Mouse (Mus musculus) stomach, postnatal 0 days (tissue): Measurements from ENCODE around the gene Rab27a.

Source experiments
- CTCF ChIP-seq: IDR thresholded peaks from 2 replicates; pipeline ENCODE4 v1.5.1; 2016; ENCODE audit warnings: antibody characterized with exemption, low read depth, mild to moderate bottlenecking, moderate library complexity
- EP300 ChIP-seq: optimal IDR thresholded peaks from 2 replicates; pipeline ENCODE3; 2016; ENCODE audit warnings: antibody characterized with exemption

GRCm38 (mm10) chr9:73005106-73005505, 39.5 kb upstream of the Rab27a start:
- no peak for TF ChIP-seq CTCF
- TF ChIP-seq EP300: no peak
